Mouse (Mus musculus) c-Kit-positive CD71-negative TER-119-negative erythroid progenitor cells, embryonic 14.5 days (primary cell): ENCODE measurements around the gene Trmt2a.
"Not testable (repeated sequence)": the region's sequence is repeated elsewhere in the genome, so short reads cannot be mapped to it uniquely, and the experiment has no call there.

Experiments
- DNase-seq: peaks from one replicate; pipeline ENCODE4 v3.0.0-alpha.2; 2013; ENCODE audit warnings: low read depth

Trmt2a gene

DNA sequence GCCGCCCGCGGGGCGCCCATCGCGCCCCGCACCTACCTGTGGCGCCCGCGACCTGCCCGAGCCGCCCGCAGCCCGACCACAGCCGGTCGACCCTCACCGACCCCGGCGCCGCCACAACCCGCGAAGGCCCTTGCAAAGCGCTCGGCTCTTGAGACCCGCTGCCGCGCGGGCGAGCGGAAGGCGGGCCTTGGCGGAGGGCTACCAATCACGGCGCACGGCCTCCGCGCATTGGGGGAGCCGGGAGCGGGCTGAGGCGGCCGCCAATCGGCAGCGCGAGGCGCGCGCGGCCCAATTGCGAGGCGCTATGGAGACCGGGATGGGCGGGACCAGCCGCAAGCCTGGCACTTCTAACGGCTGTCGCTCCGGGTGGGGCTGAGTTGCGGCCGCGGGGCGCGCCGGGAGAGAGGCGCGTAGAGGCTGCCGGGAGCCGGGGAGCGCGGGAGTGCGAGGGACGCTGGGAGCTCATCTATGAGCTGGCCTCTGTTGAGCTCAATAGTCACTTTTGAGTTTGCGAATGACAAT, 40.6 kb downstream of the Trmt2a start, which contains the start of gene Dgcr8:
Dgcr8 (minus strand) TSS at position 180 of the 522 bp plus-strand sequence.
- peak; percentile 92 for DNase-seq

DNA sequence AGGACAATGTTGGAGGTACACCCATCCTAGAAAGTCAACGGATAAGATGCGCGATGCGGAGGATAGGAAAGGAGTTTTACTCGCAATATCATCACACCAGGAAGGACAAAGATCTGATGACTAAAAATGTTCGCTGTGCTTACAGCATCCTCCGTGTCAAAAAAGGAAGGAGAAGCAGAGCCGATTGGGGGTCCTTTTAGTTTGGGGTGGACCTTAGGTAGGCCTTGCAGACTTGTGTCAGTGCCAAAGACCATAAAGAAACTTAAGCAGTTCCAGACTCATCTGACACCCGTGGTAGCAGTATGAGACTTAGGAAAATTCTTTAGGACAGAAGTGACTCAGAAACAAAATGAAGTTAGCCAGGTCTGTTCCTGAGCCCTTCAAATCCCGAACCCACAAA, 41.1 kb downstream of the Trmt2a start:
- DNase-seq: not testable (repeated sequence)
